8 mouse cellular contexts compared by ENCODE assay signal in genomic region chr7:25305956-25306613, GRCm38 (mm10). TPM values are rescaled to one million over a fixed set of nuclear protein-coding genes. Genes with fewer than 3 reads are reported as not detected.
DNase-seq lines count a peak whose midpoint lies in the region; ATAC-seq and TF ChIP-seq lines count a peak whose summit lies in the region.

Gene Tmem145 (plus strand): TSS chr7:25306106.

- H3K36me3 ChIP-seq in forebrain, embryonic 13.5 days (ENCODE audit: poor library complexity, severe bottlenecking), result no peaks in the 10 kb centered on the region
- no peaks in the 10 kb centered on the region for H3K36me3 ChIP-seq in liver, embryonic 15.5 days (replicated peaks)
- H3K36me3 ChIP-seq in neural tube, embryonic 15.5 days, result 0 out of 2 replicates have a peak, but pooled peaks cover 11% of the 10 kb centered on the region

- peak; percentile 75 for ATAC-seq in forebrain, embryonic 13.5 days
- ATAC-seq in liver, embryonic 15.5 days (ENCODE audit: insufficient read depth), result 0 out of 2 replicates have a peak, but pooled peaks have one; percentile 12
- peak; percentile 76 for ATAC-seq in neural tube, embryonic 15.5 days (ENCODE audit: low FRiP score)

- peak within 1 kb of the TSS; percentile 80 for H3K4me2 ChIP-seq in forebrain, embryonic 13.5 days
- H3K4me2 ChIP-seq in liver, embryonic 15.5 days, result peak within 1 kb of the TSS; percentile 66
- H3K4me2 ChIP-seq in neural tube, embryonic 15.5 days, result peak within 1 kb of the TSS; percentile 89

- no peaks in the 10 kb centered on the region for H3K4me1 ChIP-seq in brown adipose tissue, adult 24 weeks (ENCODE audit: control insufficient read depth, insufficient read depth, insufficient read length, low read length)
- H3K4me1 ChIP-seq in forebrain, embryonic 13.5 days, result peaks cover 11% of the 10 kb centered on the region
- H3K4me1 ChIP-seq in liver, embryonic 15.5 days (replicated peaks), result 0 out of 2 replicates have a peak, but pooled peaks cover 9% of the 10 kb centered on the region
- H3K4me1 ChIP-seq in neural tube, embryonic 15.5 days, result peaks cover 26% of the 10 kb centered on the region

- peak in 1 of 2 experiments; percentile 58 for DNase-seq in left cerebral cortex, adult 2 months (ENCODE audit: extremely low spot score in 1 of 2, low spot score in 2 of 2)
- no peak for DNase-seq in left cerebral cortex, adult 11 months (ENCODE audit: low spot score)
- DNase-seq in kidney, adult 9 months, result peak; percentile 33
- DNase-seq in spleen, postnatal 36 days (ENCODE audit: low spot score in 2 of 2), result no peak

- under 1% methylated on average over 47 of the region's 47 CpGs for WGBS in forebrain, embryonic 13.5 days
- under 1% methylated on average over 47 of the region's 47 CpGs for WGBS in liver, embryonic 15.5 days (ENCODE audit: insufficient replicate concordance)
- WGBS in neural tube, embryonic 15.5 days, result under 1% methylated on average over 39 of the region's 47 CpGs

- peaks cover 21% of the 10 kb centered on the region for H3K27me3 ChIP-seq in forebrain, embryonic 13.5 days
- peaks cover 79% of the 10 kb centered on the region for H3K27me3 ChIP-seq in liver, embryonic 15.5 days
- H3K27me3 ChIP-seq in neural tube, embryonic 15.5 days (replicated peaks), result peaks cover 17% of the 10 kb centered on the region

- TF ChIP-seq CTCF in left cerebral cortex, adult 2 months (IDR thresholded peaks at IDR 0.05), result no peak; the same call in 1 of the 2 replicates

- H3K27ac ChIP-seq in left cerebral cortex, adult 2 months, result peak within 1 kb of the TSS; percentile 83
- no peak within 1 kb of the TSS for H3K27ac ChIP-seq in brown adipose tissue, adult 24 weeks (replicated peaks; ENCODE audit: low read depth, low read length)
- peak within 1 kb of the TSS; percentile 66 for H3K27ac ChIP-seq in forebrain, embryonic 13.5 days
- H3K27ac ChIP-seq in liver, embryonic 15.5 days (replicated peaks), result no peak within 1 kb of the TSS
- peak within 1 kb of the TSS; percentile 90 for H3K27ac ChIP-seq in neural tube, embryonic 15.5 days (replicated peaks)

- H3K9ac ChIP-seq in forebrain, embryonic 13.5 days, result peak within 1 kb of the TSS; percentile 71
- no peak within 1 kb of the TSS for H3K9ac ChIP-seq in liver, embryonic 15.5 days
- H3K9ac ChIP-seq in neural tube, embryonic 15.5 days (replicated peaks), result peak within 1 kb of the TSS; percentile 93

- H3K4me3 ChIP-seq in left cerebral cortex, adult 2 months, result peak within 1 kb of the TSS; percentile 82
- H3K4me3 ChIP-seq in brown adipose tissue, adult 24 weeks (ENCODE audit: insufficient read depth, low read depth, low read length), result peak within 1 kb of the TSS; percentile 48
- H3K4me3 ChIP-seq in forebrain, embryonic 13.5 days, result peak within 1 kb of the TSS; percentile 48
- peak within 1 kb of the TSS; percentile 44 for H3K4me3 ChIP-seq in liver, embryonic 15.5 days (replicated peaks)
- H3K4me3 ChIP-seq in neural tube, embryonic 15.5 days (replicated peaks), result peak within 1 kb of the TSS; percentile 86

- intact Hi-C loops in left cerebral cortex, adult 2 months (cut with DNase I), result no loop called here

- H3K9me3 ChIP-seq in forebrain, embryonic 13.5 days (replicated peaks), result no peaks in the 10 kb centered on the region
- H3K9me3 ChIP-seq in liver, embryonic 15.5 days (replicated peaks), result no peaks in the 10 kb centered on the region
- H3K9me3 ChIP-seq in neural tube, embryonic 15.5 days (replicated peaks), result no peaks in the 10 kb centered on the region

RNA-seq across cellular contexts. Expression of gene Tmem145, which starts in this region (rescaled TPM):
- 10 to 100 TPM; 51.8 to 59.3 TPM for total RNA-seq in left cerebral cortex, adult 2 months (2021)
- polyA plus RNA-seq in brown adipose tissue, adult 24 weeks (2012; ENCODE audit: insufficient read depth, insufficient read length, missing spikeins), result not detected in 2 replicates
- 14.1 and 16.4 TPM in 2 replicates for polyA plus RNA-seq in forebrain, embryonic 13.5 days (2015; fragmentation: Nextera tagmentation; extraction: Ambion mirVana)
- polyA plus RNA-seq in liver, embryonic 15.5 days (2015; fragmentation: Nextera tagmentation; extraction: Ambion mirVana), result 0.09 TPM in 1 of 2 replicates, not detected in the other
- polyA plus RNA-seq in neural tube, embryonic 15.5 days (2015; fragmentation: Nextera tagmentation; extraction: Ambion mirVana), result 73.5 and 98.1 TPM in 2 replicates

Comparison
In these comparisons a context has a peak if more than half of its experiments do, and no peak if none do; other contexts are left out.
1. RNA of gene Tmem145 (polyA plus RNA-seq): 73.5 to 98.1 TPM in neural tube, embryonic 15.5 days and 14.1 to 16.4 TPM in forebrain, embryonic 13.5 days; 0.09 TPM in liver, embryonic 15.5 days and not detected in brown adipose tissue, adult 24 weeks; every median in the first group is over 10 times any median in the second.
2. Peak in ATAC-seq, H3K4me3 ChIP-seq and H3K4me2 ChIP-seq in liver, embryonic 15.5 days; RNA of the gene not detected or under 1 TPM.
3. H3K27ac ChIP-seq: peak in left cerebral cortex, adult 2 months (single experiment), forebrain, embryonic 13.5 days (single experiment) and neural tube, embryonic 15.5 days (single experiment); none in brown adipose tissue, adult 24 weeks (single experiment) and liver, embryonic 15.5 days (single experiment).
4. ATAC-seq: peak in every context shown above with its lines; median percentile 76 in neural tube, embryonic 15.5 days; 75 in forebrain, embryonic 13.5 days; 12 in liver, embryonic 15.5 days.
5. Peak in every context shown above with its lines, with median percentiles within 50 percentile points of each other: H3K4me3 ChIP-seq and H3K4me2 ChIP-seq.